Mouse (Mus musculus): ENCODE measurements around the gene Alpk1.

- no peak for TF ChIP-seq CTCF (IDR thresholded peaks at IDR 0.05; ENCODE audit: borderline replicate concordance, control insufficient read depth, extremely low read depth, insufficient read depth, low read length, poor library complexity)
- no peak for TF ChIP-seq POLR2A (IDR thresholded peaks at IDR 0.05; ENCODE audit: control insufficient read depth, extremely low read depth, insufficient read depth, low read length, poor library complexity)
Measured at GRCm38 (mm10) chr3:127788919-127789318, 8.6 kb upstream of the Alpk1 start.
